Mouse (Mus musculus): Measurements from ENCODE around the gene Tbc1d10c. TPM values are rescaled to one million over a fixed set of nuclear protein-coding genes. Genes with fewer than 3 reads are reported as not detected.

Gene Tbc1d10c
- polyA plus RNA-seq, 1 experiment from 2014 or later, result 3.4 TPM

DNA sequence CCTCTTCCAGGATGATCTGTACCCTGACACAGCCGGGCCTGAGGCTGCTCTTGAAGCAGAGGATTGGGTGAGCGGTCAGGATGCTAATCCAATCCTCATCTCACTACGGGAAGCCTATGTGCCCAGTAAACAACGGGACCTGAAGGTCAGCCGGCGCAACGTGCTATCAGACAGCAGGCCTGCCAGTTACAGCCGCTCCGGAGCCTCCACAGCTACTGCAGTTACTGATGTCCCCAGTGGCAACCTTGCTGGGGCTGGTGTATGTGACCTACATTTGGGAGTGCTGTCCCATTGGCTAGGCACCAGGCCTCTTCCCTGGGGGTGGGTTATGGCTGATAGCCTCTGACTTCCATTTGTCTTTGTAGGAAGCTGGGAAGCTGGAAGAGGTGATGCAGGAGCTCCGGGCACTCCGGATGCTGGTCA lies 37.8 kb downstream of the Tbc1d10c start, which contains the start of gene Ptprcap:
TSS of gene Ptprcap (plus strand) at position 373 of the 423 bp plus-strand sequence.
- DNase-seq (ENCODE audit: low spot score), result no peak
- Histone ChIP-seq H3K4me1 (replicated peaks; ENCODE audit: control insufficient read depth, insufficient read depth, low read length) (peaks cover 21% of the 10 kb centered on the region), H3K36me3 (ENCODE audit: control insufficient read depth, insufficient read depth, low read length) (peaks cover 27% of the 10 kb centered on the region), H3K4me3 (ENCODE audit: low read depth, low read length) (peak within 1 kb of the TSS; percentile 34), H3K9ac (ENCODE audit: low read depth, low read length) (peak within 1 kb of the TSS; percentile 54; the same call in 1 of the 2 replicates), H3K4me2 (peak within 1 kb of the TSS; percentile 55), H3K9me3 (ENCODE audit: control insufficient read depth, low read length) (no peaks in the 10 kb centered on the region), H3K27ac (ENCODE audit: low read depth, low read length) (peak within 1 kb of the TSS; percentile 39; the same call in 1 of the 2 replicates), H3K27me3 (replicated peaks; ENCODE audit: control insufficient read depth, insufficient read depth, low read length) (no peaks in the 10 kb centered on the region)
- ATAC-seq (replicated peaks; ENCODE audit: low FRiP score), result no peak
- 63% methylated on average over 11 of the region's 11 CpGs for WGBS

DNA sequence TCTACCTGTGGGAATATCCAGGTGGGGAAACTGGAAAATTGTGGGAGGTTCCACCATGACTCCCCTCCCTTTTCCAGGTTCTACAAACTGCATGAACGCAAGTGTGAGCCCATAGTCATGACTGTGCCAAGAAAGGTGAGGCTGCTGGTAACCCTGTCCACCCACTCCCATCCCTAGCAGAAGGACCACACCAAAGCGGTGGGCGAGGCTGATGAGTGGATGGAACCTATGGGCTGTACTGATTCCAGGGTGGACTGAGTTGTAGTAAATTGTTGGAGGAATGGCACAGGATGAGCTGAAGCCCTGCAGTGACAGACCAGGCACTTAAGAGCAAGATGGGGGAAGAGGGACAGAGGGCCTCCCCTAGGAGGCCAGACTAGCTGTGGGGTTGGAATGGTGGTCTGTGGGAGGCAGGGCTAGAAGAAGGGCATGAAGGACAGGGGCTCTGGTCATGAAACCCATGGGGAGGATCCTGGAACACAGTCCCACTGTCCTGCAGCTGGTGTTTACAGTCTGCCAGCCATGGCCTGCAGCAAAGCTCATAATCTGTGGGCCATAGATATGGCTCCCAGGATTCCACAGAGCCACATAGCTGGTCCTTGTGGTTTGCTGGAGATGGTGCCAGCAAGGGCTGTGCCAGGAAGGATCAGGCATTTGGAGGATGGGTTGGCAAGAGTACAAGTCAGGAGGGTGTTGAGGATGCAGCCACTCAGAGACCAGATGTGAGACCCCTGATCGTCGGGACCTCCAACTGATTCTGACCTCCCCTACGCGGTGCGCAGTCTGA lies 38.4 kb downstream of the Tbc1d10c start:
- H3K4me1 ChIP-seq (replicated peaks; ENCODE audit: control insufficient read depth, insufficient read depth, low read length), result peaks cover 27% of the 10 kb centered on the region
- H3K4me2 ChIP-seq, result no peak overlapping the region
- H3K4me3 ChIP-seq (ENCODE audit: low read depth, low read length), result no peak overlapping the region
- H3K9me3 ChIP-seq (ENCODE audit: control insufficient read depth, low read length), result no peaks in the 10 kb centered on the region
- H3K36me3 ChIP-seq (ENCODE audit: control insufficient read depth, insufficient read depth, low read length), result peaks cover 22% of the 10 kb centered on the region
- no peak for DNase-seq (ENCODE audit: low spot score)
- no peaks in the 10 kb centered on the region for H3K27me3 ChIP-seq (replicated peaks; ENCODE audit: control insufficient read depth, insufficient read depth, low read length)
- no peak overlapping the region for H3K27ac ChIP-seq (ENCODE audit: low read depth, low read length)
- no peak overlapping the region for H3K9ac ChIP-seq (ENCODE audit: low read depth, low read length)
- 85% methylated on average over 8 of the region's 8 CpGs for WGBS
- ATAC-seq (replicated peaks; ENCODE audit: low FRiP score), result no peak

DNA sequence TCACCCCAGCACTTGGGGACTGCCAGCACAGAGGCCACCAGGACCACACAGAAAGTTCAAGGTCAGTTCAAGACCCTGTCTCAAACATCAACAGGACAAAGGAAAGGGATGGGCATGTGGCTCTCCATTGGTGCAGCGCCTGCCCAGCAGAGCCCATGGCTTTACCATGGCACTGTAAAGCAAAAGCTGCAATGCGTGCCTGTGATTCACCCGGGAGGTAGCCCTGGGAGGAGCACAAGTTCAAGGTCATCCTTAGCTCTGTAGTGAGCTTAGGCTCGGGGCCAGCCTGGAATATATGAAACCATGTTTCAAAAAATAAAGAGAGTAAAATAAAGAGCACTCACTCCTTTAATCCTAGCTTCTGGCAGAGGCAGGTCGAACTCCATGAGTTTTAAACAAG lies 39.2 kb downstream of the Tbc1d10c start:
- Histone ChIP-seq H3K9me3 (ENCODE audit: control insufficient read depth, low read length) (no peaks in the 10 kb centered on the region), H3K9ac (ENCODE audit: low read depth, low read length) (no peak overlapping the region), H3K27me3 (replicated peaks; ENCODE audit: control insufficient read depth, insufficient read depth, low read length) (no peaks in the 10 kb centered on the region), H3K4me1 (replicated peaks; ENCODE audit: control insufficient read depth, insufficient read depth, low read length) (peaks cover 28% of the 10 kb centered on the region), H3K36me3 (ENCODE audit: control insufficient read depth, insufficient read depth, low read length) (peaks cover 18% of the 10 kb centered on the region), H3K4me3 (ENCODE audit: low read depth, low read length) (no peak overlapping the region), H3K4me2 (no peak overlapping the region), H3K27ac (ENCODE audit: low read depth, low read length) (no peak overlapping the region)
- WGBS, result 84% methylated on average over 5 of the region's 5 CpGs
- ATAC-seq (replicated peaks; ENCODE audit: low FRiP score) (no peak), DNase-seq (ENCODE audit: low spot score) (no peak)

DNA sequence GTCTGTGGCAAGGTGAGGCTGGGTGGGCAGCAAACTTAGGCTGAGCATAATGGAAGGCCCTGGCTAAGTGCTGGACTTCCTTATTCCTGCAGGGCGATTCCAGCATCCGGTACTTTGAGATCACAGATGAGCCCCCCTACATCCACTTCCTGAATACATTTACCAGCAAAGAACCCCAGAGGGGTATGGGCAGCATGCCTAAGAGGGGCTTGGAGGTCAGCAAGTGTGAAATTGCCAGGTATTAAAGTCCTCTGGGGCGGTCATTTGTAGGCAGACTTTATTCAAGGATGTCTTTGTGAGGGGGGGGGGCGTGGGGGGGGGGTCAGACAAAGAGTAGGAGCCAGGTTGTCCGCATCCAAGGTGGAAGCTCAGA lies 39.6 kb downstream of the Tbc1d10c start:
- Histone ChIP-seq H3K4me1 (replicated peaks; ENCODE audit: control insufficient read depth, insufficient read depth, low read length) (peaks cover 31% of the 10 kb centered on the region), H3K36me3 (ENCODE audit: control insufficient read depth, insufficient read depth, low read length) (peaks cover 18% of the 10 kb centered on the region), H3K27me3 (replicated peaks; ENCODE audit: control insufficient read depth, insufficient read depth, low read length) (no peaks in the 10 kb centered on the region), H3K27ac (ENCODE audit: low read depth, low read length) (no peak overlapping the region), H3K9me3 (ENCODE audit: control insufficient read depth, low read length) (no peaks in the 10 kb centered on the region), H3K4me2 (no peak overlapping the region), H3K9ac (ENCODE audit: low read depth, low read length) (no peak overlapping the region), H3K4me3 (ENCODE audit: low read depth, low read length) (no peak overlapping the region)
- DNase-seq (ENCODE audit: low spot score) (no peak), ATAC-seq (replicated peaks; ENCODE audit: low FRiP score) (no peak)
- 75% methylated on average over 5 of the region's 5 CpGs for WGBS

DNA sequence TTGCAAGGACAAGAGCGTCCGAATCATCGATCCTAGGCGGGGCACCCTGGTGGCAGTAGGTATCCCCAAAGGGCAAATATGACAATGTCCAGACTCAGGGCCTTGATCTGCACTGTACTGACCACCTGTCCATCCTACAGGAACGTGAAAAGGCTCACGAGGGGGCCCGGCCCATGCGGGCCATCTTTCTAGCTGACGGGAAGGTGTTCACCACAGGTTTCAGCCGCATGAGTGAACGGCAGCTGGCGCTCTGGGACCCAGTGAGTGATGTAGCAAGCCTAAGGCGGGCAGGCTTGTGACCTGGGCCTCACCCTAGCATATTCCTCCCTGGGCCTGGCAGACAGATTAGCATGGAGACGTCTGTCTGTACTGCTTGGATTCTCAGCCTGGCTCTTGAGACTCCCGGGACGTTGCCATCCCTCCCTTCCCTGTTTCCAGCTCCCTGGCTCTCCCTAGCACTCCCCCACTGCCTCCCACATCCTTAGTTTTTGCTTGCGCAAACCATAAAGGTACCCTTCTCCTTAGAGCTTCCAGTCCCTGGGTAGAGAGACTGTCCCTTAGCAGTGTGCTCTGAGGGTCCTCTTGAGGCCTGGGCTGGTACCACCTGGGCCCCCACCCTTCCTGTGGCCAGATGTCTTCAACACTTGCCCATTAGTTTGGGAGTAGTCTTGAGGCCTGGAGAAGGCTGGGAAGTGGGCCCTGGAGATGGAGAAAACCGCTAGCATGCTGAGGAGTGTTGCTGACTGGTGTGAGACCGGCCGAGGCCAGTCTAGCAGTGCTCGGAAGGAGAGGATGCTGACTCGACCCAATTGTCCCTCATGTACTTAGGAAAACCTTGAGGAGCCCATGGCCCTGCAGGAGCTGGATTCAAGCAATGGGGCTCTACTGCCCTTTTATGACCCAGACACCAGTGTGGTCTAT lies 40.3 kb downstream of the Tbc1d10c start:
- Histone ChIP-seq H3K36me3 (ENCODE audit: control insufficient read depth, insufficient read depth, low read length) (peaks cover 12% of the 10 kb centered on the region), H3K4me2 (no peak overlapping the region), H3K9me3 (ENCODE audit: control insufficient read depth, low read length) (no peaks in the 10 kb centered on the region), H3K27me3 (replicated peaks; ENCODE audit: control insufficient read depth, insufficient read depth, low read length) (no peaks in the 10 kb centered on the region), H3K4me3 (ENCODE audit: low read depth, low read length) (no peak overlapping the region), H3K4me1 (replicated peaks; ENCODE audit: control insufficient read depth, insufficient read depth, low read length) (peaks cover 31% of the 10 kb centered on the region), H3K27ac (ENCODE audit: low read depth, low read length) (no peak overlapping the region), H3K9ac (ENCODE audit: low read depth, low read length) (no peak overlapping the region)
- 86% methylated on average over 22 of the region's 22 CpGs for WGBS
- ATAC-seq (replicated peaks; ENCODE audit: low FRiP score) (no peak), DNase-seq (ENCODE audit: low spot score) (no peak)

DNA sequence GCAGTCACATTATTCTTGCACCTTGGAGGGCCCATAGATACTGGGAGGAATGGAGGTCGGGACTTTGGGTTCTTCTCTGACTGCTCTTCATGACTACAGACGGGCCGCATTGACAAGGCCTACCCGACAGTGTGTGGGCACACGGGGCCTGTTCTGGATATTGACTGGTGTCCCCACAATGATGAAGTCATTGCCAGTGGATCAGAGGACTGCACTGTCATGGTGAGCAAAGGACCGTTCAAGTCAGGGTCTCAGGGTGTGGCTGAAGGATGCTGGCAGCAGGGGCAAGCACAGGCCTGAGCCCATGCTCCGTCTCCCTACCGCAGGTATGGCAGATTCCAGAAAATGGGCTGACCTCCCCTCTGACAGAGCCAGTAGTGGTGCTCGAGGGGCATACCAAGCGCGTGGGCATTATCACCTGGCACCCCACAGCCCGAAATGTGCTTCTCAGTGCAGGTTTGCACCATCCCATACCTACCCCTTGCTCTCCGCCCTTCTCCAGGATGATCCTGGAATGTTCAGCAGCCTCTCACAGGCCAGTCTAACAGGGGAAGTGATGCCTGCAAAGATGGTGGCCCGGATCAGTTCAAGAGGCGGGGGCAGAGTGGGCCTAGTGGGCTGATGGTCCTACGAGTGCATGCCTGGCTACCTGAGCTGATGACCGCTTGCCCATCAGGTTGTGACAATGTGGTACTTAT lies 41.2 kb downstream of the Tbc1d10c start:
- no peak overlapping the region for H3K4me3 ChIP-seq (ENCODE audit: low read depth, low read length)
- H3K9me3 ChIP-seq (ENCODE audit: control insufficient read depth, low read length), result no peaks in the 10 kb centered on the region
- ATAC-seq (replicated peaks; ENCODE audit: low FRiP score) (no peak), DNase-seq (ENCODE audit: low spot score) (no peak)
- no peaks in the 10 kb centered on the region for H3K27me3 ChIP-seq (replicated peaks; ENCODE audit: control insufficient read depth, insufficient read depth, low read length)
- no peak overlapping the region for H3K9ac ChIP-seq (ENCODE audit: low read depth, low read length)
- H3K4me2 ChIP-seq, result peak overlapping the region; percentile 68
- 91% methylated on average over 17 of the region's 17 CpGs for WGBS
- peaks cover 28% of the 10 kb centered on the region for H3K4me1 ChIP-seq (replicated peaks; ENCODE audit: control insufficient read depth, insufficient read depth, low read length)
- peaks cover 9% of the 10 kb centered on the region; the same call in 1 of the 2 replicates for H3K36me3 ChIP-seq (ENCODE audit: control insufficient read depth, insufficient read depth, low read length)
- H3K27ac ChIP-seq (ENCODE audit: low read depth, low read length), result no peak overlapping the region

DNA sequence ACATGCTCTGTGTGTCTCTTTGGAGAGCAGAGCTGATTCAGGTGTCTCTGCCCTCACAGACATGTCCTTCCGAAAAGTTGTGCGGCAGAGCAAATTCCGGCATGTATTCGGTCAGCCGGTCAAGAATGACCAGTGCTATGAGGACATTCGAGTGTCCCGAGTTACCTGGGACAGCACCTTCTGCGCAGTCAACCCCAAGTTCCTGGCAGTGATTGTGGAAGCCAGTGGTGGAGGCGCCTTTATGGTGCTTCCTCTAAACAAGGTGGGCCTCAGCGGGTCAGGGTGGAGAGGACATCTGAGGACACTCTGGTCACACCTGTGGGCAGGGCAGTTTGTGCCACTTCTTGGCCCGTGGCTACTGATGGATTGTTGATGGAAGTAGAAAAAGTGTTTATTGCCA lies 41.8 kb downstream of the Tbc1d10c start:
- Histone ChIP-seq H3K27me3 (replicated peaks; ENCODE audit: control insufficient read depth, insufficient read depth, low read length) (no peaks in the 10 kb centered on the region), H3K27ac (ENCODE audit: low read depth, low read length) (no peak overlapping the region), H3K4me3 (ENCODE audit: low read depth, low read length) (peak overlapping the region; percentile 83), H3K9me3 (ENCODE audit: control insufficient read depth, low read length) (no peaks in the 10 kb centered on the region), H3K36me3 (ENCODE audit: control insufficient read depth, insufficient read depth, low read length) (peaks cover 9% of the 10 kb centered on the region; the same call in 1 of the 2 replicates), H3K4me2 (peak overlapping the region; percentile 68), H3K9ac (ENCODE audit: low read depth, low read length) (peak overlapping the region; percentile 91), H3K4me1 (replicated peaks; ENCODE audit: control insufficient read depth, insufficient read depth, low read length) (peaks cover 23% of the 10 kb centered on the region)
- DNase-seq (ENCODE audit: low spot score) (no peak), ATAC-seq (replicated peaks; ENCODE audit: low FRiP score) (no peak)
- WGBS, result 83% methylated on average over 11 of the region's 11 CpGs

DNA sequence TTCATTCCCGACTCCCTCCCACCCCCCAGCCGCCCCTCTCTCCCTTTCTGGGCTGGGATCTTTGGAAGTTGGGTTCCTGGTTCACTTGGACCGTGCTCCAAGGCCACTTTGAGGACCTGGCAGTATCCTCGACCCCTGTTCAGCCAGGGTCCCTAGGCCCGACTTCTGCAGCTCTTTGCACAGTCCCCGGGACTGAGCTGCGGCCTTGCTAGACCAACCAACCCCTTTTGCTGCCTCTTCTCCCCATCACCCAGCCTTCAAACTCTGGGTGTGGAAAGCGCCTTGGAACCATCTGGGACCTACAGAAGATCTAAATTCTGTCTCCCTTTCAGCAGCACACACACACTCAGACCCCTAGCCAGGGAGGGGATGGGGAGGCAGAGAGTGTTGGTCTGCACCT lies 42.3 kb downstream of the Tbc1d10c start:
- Histone ChIP-seq H3K36me3 (ENCODE audit: control insufficient read depth, insufficient read depth, low read length) (peaks cover 9% of the 10 kb centered on the region; the same call in 1 of the 2 replicates), H3K4me1 (replicated peaks; ENCODE audit: control insufficient read depth, insufficient read depth, low read length) (peaks cover 19% of the 10 kb centered on the region), H3K9ac (ENCODE audit: low read depth, low read length) (peak overlapping the region; percentile 91), H3K4me3 (ENCODE audit: low read depth, low read length) (peak overlapping the region; percentile 83), H3K27ac (ENCODE audit: low read depth, low read length) (peak overlapping the region; percentile 74), H3K27me3 (replicated peaks; ENCODE audit: control insufficient read depth, insufficient read depth, low read length) (no peaks in the 10 kb centered on the region), H3K9me3 (ENCODE audit: control insufficient read depth, low read length) (no peaks in the 10 kb centered on the region), H3K4me2 (peak overlapping the region; percentile 68)
- no peak for DNase-seq (ENCODE audit: low spot score)
- WGBS, result 4% methylated on average over 8 of the region's 8 CpGs
- peak; percentile 48; the same call in 1 of the 2 replicates for ATAC-seq (replicated peaks; ENCODE audit: low FRiP score)

Data from liver, embryonic 11.5 days (tissue).